ENCODE assay signal across 9 mouse cellular contexts in the genomic region with DNA sequence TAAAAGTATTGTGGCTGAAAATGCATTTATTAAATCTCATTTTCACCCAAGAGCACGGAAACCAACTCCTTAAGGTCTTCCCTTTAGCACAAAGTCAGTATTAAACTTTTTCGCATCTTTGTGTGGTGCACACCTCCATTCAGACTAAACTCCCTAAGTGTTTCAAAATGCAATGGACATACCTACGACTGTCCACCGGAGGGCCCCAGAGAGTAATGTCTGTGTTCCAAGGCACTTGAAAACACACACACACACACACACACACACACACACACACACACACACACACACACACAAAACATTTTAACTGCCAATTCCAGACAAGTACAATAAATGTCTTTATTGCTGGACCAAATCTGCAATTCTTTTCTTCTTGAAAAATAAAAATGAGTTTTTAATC.
DNase-seq lines count a peak whose midpoint lies in the region; ATAC-seq lines count a peak whose summit lies in the region.
"Had no signal": no experiment of that assay in that cellular context is flagged by ENCODE, and none has a peak within 500 bp of the region (broad histone marks: within the 10 kb centered on the region; RNA-seq: fewer than 3 reads in every experiment).

No protein-coding gene starts in this region.

- 37% methylated on average over 4 of the region's 4 CpGs for WGBS in forebrain, embryonic 14.5 days
- WGBS in forebrain, embryonic 13.5 days: 17% methylated on average over 4 of the region's 4 CpGs
- 30% methylated on average over 4 of the region's 4 CpGs for WGBS in midbrain, embryonic 10.5 days
- WGBS in midbrain, embryonic 16.5 days: 28% methylated on average over 4 of the region's 4 CpGs

- peak; percentile 38 for DNase-seq in forebrain, embryonic 14.5 days (ENCODE audit: low spot score)
- peak; percentile 41 for DNase-seq in midbrain, embryonic 10.5 days (ENCODE audit: low spot score)
- DNase-seq in adrenal gland, postnatal 14 days: peak; percentile 55
- peak; percentile 44 to 60 for DNase-seq in layer of hippocampus, postnatal 10 days (ENCODE audit: low spot score in 2 of 2)
- DNase-seq in retina, postnatal 1 day: peak; percentile 52
- DNase-seq in spleen, adult 18-20 months: no peak

- no peaks in the 10 kb centered on the region for H3K36me3 ChIP-seq in forebrain, embryonic 14.5 days (ENCODE audit: control insufficient read depth, insufficient read depth, low read length)
- H3K36me3 ChIP-seq in forebrain, embryonic 13.5 days (ENCODE audit: poor library complexity, severe bottlenecking): no peaks in the 10 kb centered on the region
- H3K36me3 ChIP-seq in midbrain, embryonic 10.5 days: no peaks in the 10 kb centered on the region
- no peaks in the 10 kb centered on the region for H3K36me3 ChIP-seq in midbrain, embryonic 16.5 days (ENCODE audit: control insufficient read depth, insufficient read depth, low read length)
- H3K36me3 ChIP-seq: limb, embryonic 15.5 days had no signal

- no peaks in the 10 kb centered on the region for H3K27me3 ChIP-seq in forebrain, embryonic 14.5 days (replicated peaks; ENCODE audit: control insufficient read depth, insufficient read depth, low read length)
- H3K27me3 ChIP-seq in forebrain, embryonic 13.5 days: no peaks in the 10 kb centered on the region
- no peaks in the 10 kb centered on the region for H3K27me3 ChIP-seq in midbrain, embryonic 10.5 days (ENCODE audit: low read depth, poor library complexity, severe bottlenecking)
- H3K27me3 ChIP-seq in midbrain, embryonic 16.5 days (ENCODE audit: control insufficient read depth, insufficient read depth, low read depth, low read length): no peaks in the 10 kb centered on the region

- H3K27ac ChIP-seq in forebrain, embryonic 14.5 days (ENCODE audit: low read depth, low read length): no peak overlapping the region
- H3K27ac ChIP-seq in forebrain, embryonic 13.5 days: no peak overlapping the region
- H3K27ac ChIP-seq in midbrain, embryonic 10.5 days (replicated peaks): no peak overlapping the region
- no peak overlapping the region for H3K27ac ChIP-seq in midbrain, embryonic 16.5 days (ENCODE audit: low read length)
- H3K27ac ChIP-seq: limb, embryonic 15.5 days had no signal

- no peak overlapping the region for H3K4me3 ChIP-seq in forebrain, embryonic 14.5 days (ENCODE audit: low read depth, low read length)
- no peak overlapping the region for H3K4me3 ChIP-seq in forebrain, embryonic 13.5 days
- no peak overlapping the region for H3K4me3 ChIP-seq in midbrain, embryonic 10.5 days
- H3K4me3 ChIP-seq in midbrain, embryonic 16.5 days (ENCODE audit: low read depth, low read length): no peak overlapping the region
- H3K4me3 ChIP-seq: limb, embryonic 15.5 days had no signal

- no peaks in the 10 kb centered on the region for H3K9me3 ChIP-seq in forebrain, embryonic 14.5 days (replicated peaks; ENCODE audit: control insufficient read depth, low read length)
- no peaks in the 10 kb centered on the region for H3K9me3 ChIP-seq in forebrain, embryonic 13.5 days (replicated peaks)
- H3K9me3 ChIP-seq in midbrain, embryonic 10.5 days (replicated peaks): no peaks in the 10 kb centered on the region
- H3K9me3 ChIP-seq in midbrain, embryonic 16.5 days (replicated peaks; ENCODE audit: control insufficient read depth, low read length, poor library complexity, severe bottlenecking): no peaks in the 10 kb centered on the region
- H3K9me3 ChIP-seq: limb, embryonic 15.5 days had no signal

- H3K4me1 ChIP-seq in forebrain, embryonic 14.5 days (ENCODE audit: control insufficient read depth, insufficient read depth, low read length): no peaks in the 10 kb centered on the region
- no peaks in the 10 kb centered on the region for H3K4me1 ChIP-seq in forebrain, embryonic 13.5 days
- H3K4me1 ChIP-seq in midbrain, embryonic 10.5 days: no peaks in the 10 kb centered on the region
- no peaks in the 10 kb centered on the region for H3K4me1 ChIP-seq in midbrain, embryonic 16.5 days (ENCODE audit: control insufficient read depth, insufficient read depth, low read length)
- H3K4me1 ChIP-seq: limb, embryonic 15.5 days had no signal

- H3K9ac ChIP-seq in forebrain, embryonic 14.5 days (ENCODE audit: low read length): no peak overlapping the region
- no peak overlapping the region for H3K9ac ChIP-seq in forebrain, embryonic 13.5 days
- H3K9ac ChIP-seq in midbrain, embryonic 16.5 days (ENCODE audit: low read depth, low read length): no peak overlapping the region
- H3K9ac ChIP-seq: limb, embryonic 15.5 days had no signal

- no peak overlapping the region for H3K4me2 ChIP-seq in forebrain, embryonic 14.5 days (ENCODE audit: low read length)
- no peak overlapping the region for H3K4me2 ChIP-seq in forebrain, embryonic 13.5 days
- no peak overlapping the region for H3K4me2 ChIP-seq in midbrain, embryonic 16.5 days (ENCODE audit: low read length)
- H3K4me2 ChIP-seq: limb, embryonic 15.5 days had no signal

- ATAC-seq in forebrain, embryonic 14.5 days: no peak
- ATAC-seq in forebrain, embryonic 13.5 days: no peak
- ATAC-seq in midbrain, embryonic 16.5 days: no peak

Comparison
In these comparisons a context has a peak if more than half of its experiments do, and no peak if none do; other contexts are left out.
1. DNase-seq: peak in forebrain, embryonic 14.5 days (single experiment), midbrain, embryonic 10.5 days (single experiment), adrenal gland, postnatal 14 days (single experiment), layer of hippocampus, postnatal 10 days (2 of 2) and retina, postnatal 1 day (single experiment); none in spleen, adult 18-20 months (0 of 2).